Mouse (Mus musculus): ENCODE results near the gene Slc6a17.

- TF ChIP-seq POLR2A (IDR thresholded peaks at IDR 0.05; ENCODE audit: low read depth, low read length) (no peak), CTCF (conservative IDR thresholded peaks at IDR 0.05; ENCODE audit: insufficient read depth, insufficient read length, low read depth, low read length) (no peak)
Observed at GRCm38 (mm10) chr3:107496086-107496850, 21.6 kb downstream of the Slc6a17 start.
